Mouse (Mus musculus): Measurements from ENCODE around the gene Atxn1.

Gene Atxn1

GRCm38 (mm10) chr13:45637324-45637723 lies 327.5 kb downstream of the Atxn1 start:
- no peak for TF ChIP-seq GATA4 (IDR thresholded peaks at IDR 0.05; ENCODE audit: insufficient replicate concordance, low read length)

GRCm38 (mm10) chr13:45636435-45636834 lies 328.4 kb downstream of the Atxn1 start:
- TF ChIP-seq GATA4 (IDR thresholded peaks at IDR 0.05; ENCODE audit: insufficient replicate concordance, low read length) = no peak

- TF ChIP-seq GATA4 (IDR thresholded peaks at IDR 0.05; ENCODE audit: insufficient replicate concordance, low read length) = no peak
Observed at GRCm38 (mm10) chr13:45633918-45634317, 330.9 kb downstream of the Atxn1 start.

- no peak for TF ChIP-seq GATA4 (IDR thresholded peaks at IDR 0.05; ENCODE audit: insufficient replicate concordance, low read length)
Observed at GRCm38 (mm10) chr13:45632133-45632532, 332.7 kb downstream of the Atxn1 start.

GRCm38 (mm10) chr13:45630518-45631290 lies 334.1 kb downstream of the Atxn1 start:
- TF ChIP-seq GATA4 (IDR thresholded peaks at IDR 0.05; ENCODE audit: insufficient replicate concordance, low read length) = no peak

GRCm38 (mm10) chr13:45629750-45630149 lies 335.1 kb downstream of the Atxn1 start:
- no peak for TF ChIP-seq GATA4 (IDR thresholded peaks at IDR 0.05; ENCODE audit: insufficient replicate concordance, low read length)

- no peak for TF ChIP-seq GATA4 (IDR thresholded peaks at IDR 0.05; ENCODE audit: insufficient replicate concordance, low read length)
Observed at GRCm38 (mm10) chr13:45628341-45628740, 336.5 kb downstream of the Atxn1 start.

- TF ChIP-seq GATA4 (IDR thresholded peaks at IDR 0.05; ENCODE audit: insufficient replicate concordance, low read length) = no peak; the same call in 1 of the 2 replicates
Observed at GRCm38 (mm10) chr13:45627206-45627751, 337.5 kb downstream of the Atxn1 start.

- TF ChIP-seq GATA4 (IDR thresholded peaks at IDR 0.05; ENCODE audit: insufficient replicate concordance, low read length) = no peak
Observed at GRCm38 (mm10) chr13:45625740-45626139, 339.1 kb downstream of the Atxn1 start.

- TF ChIP-seq GATA4 (IDR thresholded peaks at IDR 0.05; ENCODE audit: insufficient replicate concordance, low read length) = no peak
Observed at GRCm38 (mm10) chr13:45623846-45624245, 341.0 kb downstream of the Atxn1 start.

- TF ChIP-seq GATA4 (IDR thresholded peaks at IDR 0.05; ENCODE audit: insufficient replicate concordance, low read length) = no peak
Observed at GRCm38 (mm10) chr13:45622871-45623546, 341.8 kb downstream of the Atxn1 start.

- no peak for TF ChIP-seq GATA4 (IDR thresholded peaks at IDR 0.05; ENCODE audit: insufficient replicate concordance, low read length)
Observed at GRCm38 (mm10) chr13:45620687-45621086, 344.1 kb downstream of the Atxn1 start.

GRCm38 (mm10) chr13:45620281-45620680 lies 344.5 kb downstream of the Atxn1 start:
- no peak for TF ChIP-seq GATA4 (IDR thresholded peaks at IDR 0.05; ENCODE audit: insufficient replicate concordance, low read length)

- TF ChIP-seq GATA4 (IDR thresholded peaks at IDR 0.05; ENCODE audit: insufficient replicate concordance, low read length) = no peak
Observed at GRCm38 (mm10) chr13:45617988-45618387, 346.8 kb downstream of the Atxn1 start.

GRCm38 (mm10) chr13:45614762-45615161 lies 350.0 kb downstream of the Atxn1 start:
- TF ChIP-seq GATA4 (IDR thresholded peaks at IDR 0.05; ENCODE audit: insufficient replicate concordance, low read length) = no peak

GRCm38 (mm10) chr13:45613346-45613745 lies 351.5 kb downstream of the Atxn1 start:
- no peak for TF ChIP-seq GATA4 (IDR thresholded peaks at IDR 0.05; ENCODE audit: insufficient replicate concordance, low read length)

Measured in liver, adult (tissue).